Mouse (Mus musculus): ENCODE measurements at regions not wholly inside any gene's neighbourhood (a gene's known extent, or its start where the extent isn't known, plus 50 kb on each side); places are given as distances from the start of the nearest gene placed in this dataset.
"Not testable (repeated sequence)": the region's sequence is repeated elsewhere in the genome, so short reads cannot be mapped to it uniquely, and the experiment has no call there.

GRCm38 (mm10) chr10:19297669-19298068, 58.7 kb upstream of the Olig3 start:
- H3K27me3 ChIP-seq (ENCODE audit: control insufficient read depth, insufficient read depth, insufficient read length): no peaks in the 10 kb centered on the region
- no peak overlapping the region for H3K4me3 ChIP-seq
- no peaks in the 10 kb centered on the region for H3K36me3 ChIP-seq (ENCODE audit: control insufficient read depth, insufficient read depth)
- H3K79me2 ChIP-seq (ENCODE audit: control insufficient read depth, insufficient read depth): no peaks in the 10 kb centered on the region
- H3ac ChIP-seq (ENCODE audit: control insufficient read depth, insufficient read length): no peak overlapping the region
- no peak for TF ChIP-seq CEBPB (IDR thresholded peaks at IDR 0.05; ENCODE audit: insufficient read depth, poor library complexity, severe bottlenecking)
- no peak overlapping the region for H3K4me2 ChIP-seq (ENCODE audit: low read depth)

GRCm38 (mm10) chr10:19295388-19296013, 60.8 kb upstream of the Olig3 start:
- no peak overlapping the region for H3ac ChIP-seq (ENCODE audit: control insufficient read depth, insufficient read length)
- TF ChIP-seq USF1 (IDR thresholded peaks at IDR 0.05; ENCODE audit: low read depth) (no peak), MYOG (IDR thresholded peaks at IDR 0.05; ENCODE audit: control insufficient read depth in 1 of 3, insufficient read depth in 1 of 3, insufficient read length in 2 of 3, low read depth in 2 of 3) (no peak), MAX (IDR thresholded peaks at IDR 0.05; ENCODE audit: low read depth) (no peak), POLR2A (IDR thresholded peaks at IDR 0.05; ENCODE audit: insufficient read length, low read depth) (no peak), TCF12 (IDR thresholded peaks at IDR 0.05; ENCODE audit: insufficient read depth, poor library complexity, severe bottlenecking) (no peak), REST (IDR thresholded peaks at IDR 0.05; ENCODE audit: insufficient read depth, insufficient read length) (no peak), CEBPB (IDR thresholded peaks at IDR 0.05; ENCODE audit: insufficient read depth, poor library complexity, severe bottlenecking) (no peak), TCF3 (IDR thresholded peaks at IDR 0.05; ENCODE audit: insufficient read length, low read depth) (no peak), SRF (IDR thresholded peaks at IDR 0.05; ENCODE audit: control insufficient read depth, insufficient read length, low read depth) (no peak), E2F4 (IDR thresholded peaks at IDR 0.05; ENCODE audit: insufficient read depth) (no peak), MYOD1 (IDR thresholded peaks at IDR 0.05; ENCODE audit: control insufficient read depth in 1 of 3, insufficient read length in 2 of 3, low read depth in 2 of 3) (no peak)
- no peaks in the 10 kb centered on the region for H3K27me3 ChIP-seq (ENCODE audit: control insufficient read depth, insufficient read depth, insufficient read length)
- no peaks in the 10 kb centered on the region for H3K36me3 ChIP-seq (ENCODE audit: control insufficient read depth, insufficient read depth)
- H3K4me3 ChIP-seq: no peak overlapping the region
- no peak overlapping the region for H3K4me2 ChIP-seq (ENCODE audit: low read depth)
- no peaks in the 10 kb centered on the region for H3K79me2 ChIP-seq (ENCODE audit: control insufficient read depth, insufficient read depth)

- TF ChIP-seq CEBPB (IDR thresholded peaks at IDR 0.05; ENCODE audit: insufficient read depth, poor library complexity, severe bottlenecking): no peak
- TF ChIP-seq MAX (IDR thresholded peaks at IDR 0.05; ENCODE audit: low read depth): no peak
- no peak for TF ChIP-seq TCF3 (IDR thresholded peaks at IDR 0.05; ENCODE audit: insufficient read length, low read depth)
- no peak for TF ChIP-seq E2F4 (IDR thresholded peaks at IDR 0.05; ENCODE audit: insufficient read depth)
- no peak for TF ChIP-seq POLR2A (IDR thresholded peaks at IDR 0.05; ENCODE audit: insufficient read length, low read depth)
- no peak for TF ChIP-seq REST (IDR thresholded peaks at IDR 0.05; ENCODE audit: insufficient read depth, insufficient read length)
- TF ChIP-seq MYOD1 (IDR thresholded peaks at IDR 0.05; ENCODE audit: control insufficient read depth in 1 of 3, insufficient read length in 2 of 3, low read depth in 2 of 3): no peak
- no peak for TF ChIP-seq USF1 (IDR thresholded peaks at IDR 0.05; ENCODE audit: low read depth)
- TF ChIP-seq MYOG (IDR thresholded peaks at IDR 0.05; ENCODE audit: control insufficient read depth in 1 of 3, insufficient read depth in 1 of 3, insufficient read length in 2 of 3, low read depth in 2 of 3): no peak
- TF ChIP-seq SRF (IDR thresholded peaks at IDR 0.05; ENCODE audit: control insufficient read depth, insufficient read length, low read depth): no peak
- TF ChIP-seq TCF12 (IDR thresholded peaks at IDR 0.05; ENCODE audit: insufficient read depth, poor library complexity, severe bottlenecking): no peak
- TF ChIP-seq POLR2AphosphoS2 (IDR thresholded peaks at IDR 0.05; ENCODE audit: insufficient read length, low read depth): no peak
- H3ac ChIP-seq (ENCODE audit: control insufficient read depth, insufficient read length): no peak overlapping the region
Observed at GRCm38 (mm10) chr10:19291474-19291873, 64.9 kb upstream of the Olig3 start.

GRCm38 (mm10) chr10:19291039-19291438, 65.3 kb upstream of the Olig3 start:
- not testable (repeated sequence) for H3K4me2 ChIP-seq (ENCODE audit: low read depth); H3ac ChIP-seq (ENCODE audit: control insufficient read depth, insufficient read length); H3K79me2 ChIP-seq (ENCODE audit: control insufficient read depth, insufficient read depth); H3K27me3 ChIP-seq (ENCODE audit: control insufficient read depth, insufficient read depth, insufficient read length); H3K36me3 ChIP-seq (ENCODE audit: control insufficient read depth, insufficient read depth); H3K4me3 ChIP-seq

More at GRCm38 (mm10) chr10:19291474-19291873, 64.9 kb upstream of the Olig3 start:
- H3K36me3 ChIP-seq (ENCODE audit: control insufficient read depth, insufficient read depth): no peaks in the 10 kb centered on the region
- no peaks in the 10 kb centered on the region for H3K79me2 ChIP-seq (ENCODE audit: control insufficient read depth, insufficient read depth)
- H3K4me3 ChIP-seq: no peak overlapping the region
- H3K27me3 ChIP-seq (ENCODE audit: control insufficient read depth, insufficient read depth, insufficient read length): peaks cover 6% of the 10 kb centered on the region
- no peak overlapping the region for H3K4me2 ChIP-seq (ENCODE audit: low read depth)

GRCm38 (mm10) chr10:19282166-19282565, 74.2 kb upstream of the Olig3 start:
- TF ChIP-seq MYOD1 (IDR thresholded peaks at IDR 0.05; ENCODE audit: control insufficient read depth in 1 of 3, insufficient read length in 2 of 3, low read depth in 2 of 3) (no peak), TCF12 (IDR thresholded peaks at IDR 0.05; ENCODE audit: insufficient read depth, poor library complexity, severe bottlenecking) (no peak), TCF3 (IDR thresholded peaks at IDR 0.05; ENCODE audit: insufficient read length, low read depth) (no peak), CEBPB (IDR thresholded peaks at IDR 0.05; ENCODE audit: insufficient read depth, poor library complexity, severe bottlenecking) (no peak), MAX (IDR thresholded peaks at IDR 0.05; ENCODE audit: low read depth) (no peak), SRF (IDR thresholded peaks at IDR 0.05; ENCODE audit: control insufficient read depth, insufficient read length, low read depth) (no peak), USF1 (IDR thresholded peaks at IDR 0.05; ENCODE audit: low read depth) (no peak), POLR2AphosphoS2 (IDR thresholded peaks at IDR 0.05; ENCODE audit: insufficient read length, low read depth) (no peak), REST (IDR thresholded peaks at IDR 0.05; ENCODE audit: insufficient read depth, insufficient read length) (no peak), POLR2A (IDR thresholded peaks at IDR 0.05; ENCODE audit: insufficient read length, low read depth) (no peak), MYOG (IDR thresholded peaks at IDR 0.05; ENCODE audit: control insufficient read depth in 1 of 3, insufficient read depth in 1 of 3, insufficient read length in 2 of 3, low read depth in 2 of 3) (no peak), E2F4 (IDR thresholded peaks at IDR 0.05; ENCODE audit: insufficient read depth) (no peak)
- no peak overlapping the region for H3K4me3 ChIP-seq
- no peak overlapping the region for H3ac ChIP-seq (ENCODE audit: control insufficient read depth, insufficient read length)
- no peaks in the 10 kb centered on the region for H3K36me3 ChIP-seq (ENCODE audit: control insufficient read depth, insufficient read depth)
- peaks cover 5% of the 10 kb centered on the region for H3K27me3 ChIP-seq (ENCODE audit: control insufficient read depth, insufficient read depth, insufficient read length)
- H3K4me2 ChIP-seq (ENCODE audit: low read depth): no peak overlapping the region
- no peaks in the 10 kb centered on the region for H3K79me2 ChIP-seq (ENCODE audit: control insufficient read depth, insufficient read depth)
